Mouse (Mus musculus) gastrocnemius, adult 2 months (tissue): Measurements from ENCODE around the gene Ppie. TPM values are rescaled to one million over a fixed set of nuclear protein-coding genes. Genes with fewer than 3 reads are reported as not detected.
"Not testable (repeated sequence)": the region's sequence is repeated elsewhere in the genome, so short reads cannot be mapped to it uniquely, and the experiment has no call there.

Experiments
- DNase-seq: peaks from one replicate; pipeline ENCODE4 v3.0.0; 2022
- H3K27ac ChIP-seq: fragments of 200-600 bp; 2 replicates; pipeline ENCODE4 v1.8.1; 2022; ENCODE audit warnings: mild to moderate bottlenecking
- H3K4me3 ChIP-seq: fragments of 200-600 bp; 2 replicates; pipeline ENCODE4 v1.8.1; 2022; ENCODE audit warnings: mild to moderate bottlenecking, moderate library complexity
- CTCF ChIP-seq: fragments of 200-600 bp; IDR thresholded peaks from 2 replicates; pipeline ENCODE4 v1.8.1; 2022; ENCODE audit warnings: antibody characterized with exemption, mild to moderate bottlenecking, moderate library complexity
- intact Hi-C: fragments of 180-260 bp; cut with DNase I; formaldehyde crosslinking; loops from one replicate; pipeline ENCODE4 v1.15.1; 2025
- total RNA-seq, 2 experiments: library from RNA; stranded (reverse); gene quantifications; 2 replicates each; pipeline ENCODE4 v1.2.3; 2021

The Ppie gene
- total RNA-seq, 2 experiments from 2014 or later: 21.3 to 21.4 TPM

DNA sequence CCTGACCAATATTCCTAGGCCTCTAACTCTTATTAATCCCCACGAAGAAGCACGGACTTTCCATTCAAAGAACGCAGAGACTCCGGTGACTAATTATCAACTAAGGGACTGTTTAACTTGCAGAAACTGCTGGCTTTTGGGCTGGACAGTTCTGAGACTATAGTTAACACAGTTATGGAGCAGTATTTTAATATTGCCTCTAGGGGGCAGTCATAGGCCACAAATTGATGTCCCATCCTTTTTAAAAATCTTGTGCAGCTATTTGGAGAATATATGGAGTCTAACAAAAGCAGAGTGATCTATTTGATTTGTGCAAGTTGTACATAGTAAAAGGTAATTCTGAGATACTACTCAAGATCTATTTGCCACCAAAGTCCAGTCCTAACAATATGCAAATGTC, 15.3 kb upstream of the Ppie start:
- Histone ChIP-seq H3K4me3 (no peak overlapping the region), H3K27ac (no peak overlapping the region)
- intact Hi-C loops: loop anchor here (10.0 kb wide), 1 partner anchor 100 kb away; no protein-coding TSS in a partner anchor
- DNase-seq: no peak
- peak; percentile 74 for TF ChIP-seq CTCF

- DNase-seq: no peak
- TF ChIP-seq CTCF: no peak
- Histone ChIP-seq H3K27ac (no peak overlapping the region), H3K4me3 (no peak overlapping the region)
- intact Hi-C loops: loop anchor here (10.0 kb wide), 1 partner anchor 102 kb away; no protein-coding TSS in a partner anchor
Observed at GRCm38 (mm10) chr4:123152976-123153375, 13.2 kb upstream of the Ppie start.

- Histone ChIP-seq H3K27ac (no peak overlapping the region), H3K4me3 (no peak overlapping the region)
- DNase-seq: no peak
- TF ChIP-seq CTCF: no peak
- intact Hi-C loops: loop anchor here (10.0 kb wide), 1 partner anchor 103 kb away; no protein-coding TSS in a partner anchor
Observed at GRCm38 (mm10) chr4:123152003-123152402, 12.3 kb upstream of the Ppie start.

DNA sequence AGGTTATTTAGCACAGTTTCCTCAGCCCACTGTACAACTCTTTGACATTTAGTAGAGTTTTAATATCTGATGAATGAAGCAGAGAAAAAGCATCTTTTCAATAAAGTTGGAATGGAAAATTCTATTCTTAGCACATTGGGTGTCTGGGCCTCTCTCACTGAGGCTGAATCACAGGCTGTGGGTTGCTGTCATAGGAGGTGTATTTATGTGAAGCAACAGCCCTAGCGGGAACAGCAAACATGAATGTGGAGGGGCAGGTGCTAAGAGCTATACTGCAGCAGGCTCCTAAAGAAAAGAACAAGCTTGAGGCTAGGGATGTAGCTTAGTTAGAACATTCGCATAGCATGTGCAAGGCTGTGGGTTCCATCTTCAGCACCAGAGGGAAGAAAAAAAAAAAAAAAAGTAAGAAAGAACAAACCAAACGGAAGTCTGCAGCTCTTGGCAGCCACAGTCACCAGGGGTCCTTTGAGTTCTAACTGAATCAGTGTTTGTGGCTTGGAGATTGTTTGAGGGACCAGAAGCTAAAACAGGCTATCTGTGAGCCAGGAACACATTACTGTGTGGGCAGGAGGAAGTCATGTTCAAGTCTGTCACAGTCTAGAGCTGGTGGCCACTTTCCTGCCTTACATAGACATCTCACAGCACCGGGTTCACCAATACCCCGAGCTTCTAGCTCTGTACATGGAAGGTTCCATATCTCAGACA, 7.8 kb upstream of the Ppie start:
- Histone ChIP-seq H3K4me3 (no peak overlapping the region), H3K27ac (no peak overlapping the region)
- intact Hi-C loops: no loop called here
- no peak for DNase-seq
- no peak for TF ChIP-seq CTCF

- Histone ChIP-seq H3K27ac (no peak overlapping the region), H3K4me3 (no peak overlapping the region)
- intact Hi-C loops: no loop called here
- no peak for TF ChIP-seq CTCF
- no peak for DNase-seq
Observed at GRCm38 (mm10) chr4:123137551-123137950, 2.2 kb downstream of the Ppie start.

- Histone ChIP-seq H3K27ac (no peak overlapping the region), H3K4me3 (no peak overlapping the region)
- TF ChIP-seq CTCF: no peak
- DNase-seq: no peak
- intact Hi-C loops: no loop called here
Observed at GRCm38 (mm10) chr4:123127051-123127450, 12.7 kb downstream of the Ppie start.

DNA sequence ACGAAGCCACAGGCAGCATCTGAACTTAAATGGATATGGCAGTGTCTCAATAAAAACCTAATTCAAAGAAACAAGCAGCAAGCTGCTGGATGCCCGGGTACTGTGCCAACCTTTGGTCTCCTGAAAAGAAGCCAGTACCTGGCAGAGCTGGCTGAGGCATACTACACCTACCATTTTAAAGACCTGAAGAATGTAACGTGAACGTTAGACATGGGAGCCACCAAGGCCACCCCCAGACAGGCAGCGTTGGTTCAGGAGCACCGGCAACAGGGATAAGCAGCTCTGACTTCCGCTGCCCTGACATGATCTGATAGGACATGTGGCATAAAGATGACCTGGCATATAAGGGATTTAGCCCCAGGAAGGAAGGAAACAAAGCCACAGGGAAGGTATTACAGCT, 13.1 kb downstream of the Ppie start:
- Histone ChIP-seq H3K27ac (no peak overlapping the region), H3K4me3 (no peak overlapping the region)
- intact Hi-C loops: no loop called here
- DNase-seq: no peak
- TF ChIP-seq CTCF: no peak

DNA sequence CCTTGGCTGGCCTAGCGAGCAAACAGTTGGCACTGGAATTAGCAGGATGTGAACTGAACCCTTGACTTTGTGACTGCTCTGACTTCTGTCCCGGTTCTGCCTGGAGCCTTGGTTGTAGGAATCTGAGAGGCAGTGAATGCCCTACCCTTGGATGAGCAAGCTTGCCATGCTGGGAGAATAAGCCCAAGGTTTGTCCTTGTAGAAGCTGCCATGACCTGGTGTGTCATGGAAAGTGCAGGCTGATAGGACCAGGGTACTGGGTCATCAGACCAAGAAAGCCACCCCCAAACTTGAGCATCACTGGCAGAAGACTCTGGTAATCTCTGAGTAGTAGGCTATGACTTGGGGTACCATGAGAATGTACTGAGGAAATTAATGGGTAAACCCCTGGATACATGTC, 18.5 kb downstream of the Ppie start:
- intact Hi-C loops: no loop called here
- TF ChIP-seq CTCF: no peak
- DNase-seq: no peak
- H3K27ac ChIP-seq: no peak overlapping the region
- H3K4me3 ChIP-seq: no peak overlapping the region

DNA sequence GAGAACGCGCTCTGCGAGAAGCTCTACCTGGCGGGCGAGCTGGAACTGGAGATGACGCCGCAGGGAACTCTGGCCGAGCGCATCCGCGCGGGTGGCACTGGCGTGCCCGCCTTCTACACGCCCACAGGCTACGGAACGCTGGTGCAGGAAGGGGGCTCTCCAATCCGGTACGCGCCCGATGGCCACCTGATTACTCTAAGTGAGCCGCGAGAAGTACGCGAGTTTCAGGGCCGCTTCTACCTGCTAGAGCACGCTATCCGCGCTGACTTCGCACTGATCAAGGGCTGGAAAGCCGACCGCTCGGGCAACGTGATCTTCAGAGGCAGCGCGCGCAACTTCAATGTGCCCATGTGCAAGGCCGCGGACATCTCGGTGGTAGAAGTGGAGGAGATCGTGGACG, 23.1 kb downstream of the Ppie start:
- H3K27ac ChIP-seq, intact Hi-C loops, DNase-seq, H3K4me3 ChIP-seq: not testable (repeated sequence)

- DNase-seq: no peak
- Histone ChIP-seq H3K27ac (no peak within 1 kb of the TSS), H3K4me3 (no peak within 1 kb of the TSS)
- intact Hi-C loops: no loop called here
- TF ChIP-seq CTCF: no peak
Observed at GRCm38 (mm10) chr4:123116011-123116410, 23.7 kb downstream of the Ppie start, which contains the start of gene Oxct2b. Oxct2b (plus strand) TSS chr4:123116266.

GRCm38 (mm10) chr4:123114651-123115050, 25.1 kb downstream of the Ppie start:
- H3K4me3 ChIP-seq, DNase-seq, intact Hi-C loops, H3K27ac ChIP-seq: not testable (repeated sequence)

- intact Hi-C loops: no loop called here
- no peak for DNase-seq
- Histone ChIP-seq H3K4me3 (no peak overlapping the region), H3K27ac (no peak overlapping the region)
- no peak for TF ChIP-seq CTCF
Observed at GRCm38 (mm10) chr4:123112216-123112764, 27.5 kb downstream of the Ppie start.

DNA sequence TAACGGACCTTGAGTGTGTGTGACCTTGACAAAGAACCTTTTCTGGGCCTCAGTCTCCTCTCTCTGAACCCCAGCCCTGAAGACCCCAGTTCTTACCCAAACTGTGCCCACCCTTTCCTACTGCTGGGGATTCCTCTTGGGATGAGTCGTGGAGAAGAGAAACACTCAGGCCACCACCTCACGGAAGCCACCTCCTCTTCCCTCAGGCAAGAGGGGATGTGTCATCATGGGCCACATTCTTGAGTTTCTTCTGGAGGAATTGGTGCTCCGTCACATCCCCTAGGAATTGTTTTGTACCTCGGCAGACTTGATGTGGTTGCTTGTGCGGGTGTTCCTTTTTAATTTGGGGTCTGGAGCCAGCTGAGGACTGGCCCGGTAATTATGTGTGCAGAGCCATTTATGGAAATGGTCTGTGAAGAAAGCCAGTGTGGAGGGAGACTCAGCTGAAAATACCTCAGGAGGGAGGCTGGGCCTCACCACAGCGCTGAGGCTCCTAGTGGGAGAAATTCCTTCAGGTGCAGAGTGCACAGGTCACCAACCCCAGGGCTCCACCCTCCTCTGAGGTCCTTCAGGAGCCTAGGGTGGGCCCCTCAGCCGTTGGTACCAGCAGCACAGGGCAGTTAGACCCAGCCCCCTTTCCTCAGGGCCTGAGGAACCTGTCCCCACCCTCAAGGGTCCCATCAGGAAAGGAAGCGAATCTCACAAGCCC, 28.3 kb downstream of the Ppie start:
- DNase-seq, H3K27ac ChIP-seq, H3K4me3 ChIP-seq, intact Hi-C loops: not testable (repeated sequence)
